Mouse (Mus musculus): ENCODE data around the gene Ptpn3.

DNA sequence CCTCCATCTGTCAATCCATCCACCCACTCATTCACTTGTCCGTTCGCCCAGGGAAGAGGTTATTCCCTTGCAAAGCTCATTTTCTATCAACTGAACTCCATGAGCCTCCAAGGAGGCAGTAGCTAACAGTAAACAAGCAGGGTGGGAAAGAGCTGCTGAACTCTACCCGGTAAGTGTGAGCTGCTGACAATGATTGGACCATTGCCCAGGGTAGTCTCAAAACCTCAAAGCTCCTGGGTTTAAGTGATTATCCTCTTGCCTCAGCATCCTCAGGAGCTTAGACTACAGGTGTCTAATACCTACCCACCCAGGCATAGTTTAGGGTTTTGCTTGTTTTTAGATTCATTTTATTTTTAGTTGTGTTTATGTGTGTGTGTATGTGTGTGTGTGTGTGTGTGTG lies 87.5 kb downstream of the Ptpn3 start:
- TF ChIP-seq CTCF (IDR thresholded peaks at IDR 0.05; ENCODE audit: control insufficient read depth, insufficient read depth, low read length) (no peak), POLR2A (IDR thresholded peaks at IDR 0.05; ENCODE audit: borderline replicate concordance, control insufficient read depth, low read depth, low read length) (no peak)
